Mouse (Mus musculus) layer of hippocampus, postnatal 36 days (tissue): ENCODE data around the gene Polr3h. TPM values are rescaled to one million over a fixed set of nuclear protein-coding genes. Genes with fewer than 3 reads are reported as not detected.
"Not testable (repeated sequence)": the region's sequence is repeated elsewhere in the genome, so short reads cannot be mapped to it uniquely, and the experiment has no call there.

Experiments
- DNase-seq, 2 experiments: peaks; one replicate each; pipeline ENCODE4 v3.0.0; 2022
- total RNA-seq, 2 experiments: library from RNA; stranded (reverse); gene quantifications; 2 replicates each; pipeline ENCODE4 v1.2.3; 2021

Gene Polr3h
- total RNA-seq, 2 experiments from 2014 or later = 44.5 to 48.2 TPM

GRCm38 (mm10) chr15:81915663-81916062 is 10.4 kb downstream of the Polr3h start:
- DNase-seq = no peak

- no peak for DNase-seq
Measured at GRCm38 (mm10) chr15:81914668-81915067, 11.4 kb downstream of the Polr3h start.

- DNase-seq = no peak
Measured at GRCm38 (mm10) chr15:81912498-81912897, 13.5 kb downstream of the Polr3h start.

DNA sequence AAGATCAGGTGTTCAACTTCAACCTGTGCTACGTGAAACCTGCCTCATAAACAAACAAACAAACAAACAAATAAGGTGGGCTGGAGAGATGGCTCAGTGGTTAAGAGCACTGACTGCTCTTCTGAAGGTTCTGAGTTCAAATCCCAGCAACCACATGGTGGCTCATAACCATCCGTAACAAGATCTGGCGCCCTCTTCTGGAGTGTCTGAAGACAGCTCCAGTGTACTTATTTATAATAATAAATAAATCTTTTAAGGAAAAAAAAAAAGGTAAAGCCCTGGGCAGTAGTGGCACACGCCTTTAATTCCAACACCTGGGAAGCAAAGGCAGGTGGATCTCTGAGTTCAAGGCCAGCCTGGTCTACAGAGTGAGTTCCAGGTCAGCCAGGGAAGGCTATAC is 17.3 kb downstream of the Polr3h start:
- DNase-seq = not testable (repeated sequence)

DNA sequence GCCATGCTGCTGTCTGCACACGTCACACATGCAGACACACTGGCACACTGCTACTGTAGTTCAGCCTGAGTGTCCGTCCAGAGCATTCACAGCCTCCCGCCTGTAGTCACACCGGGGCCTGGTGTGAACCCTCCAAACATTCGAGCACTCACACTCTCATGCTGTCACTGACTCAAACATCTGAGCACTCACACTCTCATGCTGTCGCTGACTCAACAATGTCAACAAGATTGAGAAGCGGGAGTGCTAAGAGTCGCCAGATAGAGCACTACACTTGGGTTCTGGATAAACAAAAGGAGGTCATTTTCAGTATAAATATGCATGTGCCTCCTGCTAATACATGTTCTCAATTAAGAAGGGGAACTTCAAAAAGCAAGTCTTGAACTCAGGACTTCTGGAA is 18.1 kb downstream of the Polr3h start:
- DNase-seq = no peak

DNA sequence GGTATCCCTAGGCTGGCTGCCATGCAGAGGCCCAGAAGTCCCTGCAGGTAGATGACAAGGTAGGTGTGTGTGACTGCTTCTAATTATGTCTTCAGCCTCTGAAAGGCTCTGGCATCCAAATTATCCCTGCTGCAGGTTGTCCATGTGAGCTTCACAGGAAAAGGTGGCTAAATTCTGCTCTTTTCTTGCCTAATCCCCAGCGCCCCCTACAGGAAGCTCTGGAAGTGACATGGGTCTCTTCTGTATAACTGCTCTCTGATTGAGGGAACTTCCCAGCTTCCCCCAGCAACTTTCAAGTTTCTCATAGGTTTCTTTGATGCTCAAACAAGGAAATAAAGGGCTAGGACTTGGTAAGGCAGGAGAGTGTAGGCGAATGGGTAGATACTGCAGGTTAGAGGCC is 21.1 kb downstream of the Polr3h start:
- DNase-seq = peak; percentile 57 to 72

DNA sequence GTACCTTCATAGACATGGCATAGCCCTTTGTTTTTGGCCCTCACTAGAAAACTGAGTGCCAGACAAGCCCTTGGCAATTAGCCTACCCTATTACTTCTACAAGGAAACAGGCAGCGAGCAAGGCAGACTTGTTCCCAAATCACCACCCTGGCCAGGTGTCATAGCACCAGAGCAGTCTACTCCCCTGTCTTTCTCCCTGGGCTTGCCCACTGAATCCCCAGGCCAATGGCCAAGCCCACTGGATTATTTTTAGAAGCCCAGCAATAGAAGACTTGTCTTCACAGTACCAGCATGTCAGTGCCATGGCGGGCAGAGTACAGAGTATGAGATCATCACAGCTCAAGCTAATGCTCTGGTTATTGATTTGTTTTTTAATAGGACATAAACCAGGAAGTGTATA is 27.3 kb downstream of the Polr3h start:
- no peak for DNase-seq

- DNase-seq = no peak
Measured at GRCm38 (mm10) chr15:81897607-81898285, 28.3 kb downstream of the Polr3h start.

GRCm38 (mm10) chr15:81896407-81896806 is 29.6 kb downstream of the Polr3h start:
- DNase-seq = peak in 1 of 2 experiments; percentile 57

DNA sequence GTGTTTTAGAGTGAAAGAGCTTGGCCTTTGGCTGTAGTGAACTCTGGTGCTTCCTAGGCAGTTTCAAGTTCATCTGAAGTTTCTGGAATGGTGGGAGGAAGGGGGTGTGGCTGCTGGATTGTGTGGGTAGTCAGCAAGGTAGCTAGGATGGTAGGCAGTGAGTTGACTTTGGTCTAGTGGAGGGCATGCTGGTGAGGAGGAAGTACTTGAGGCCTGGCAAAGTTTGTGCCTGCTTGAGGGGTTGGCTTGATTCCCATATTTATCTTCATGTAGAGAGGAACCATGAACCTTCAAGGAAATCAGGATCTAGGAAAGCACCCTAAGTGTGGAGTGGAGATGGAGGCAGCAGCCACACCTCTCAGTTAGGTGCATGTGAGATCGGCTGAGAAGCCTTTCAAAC is 32.0 kb downstream of the Polr3h start:
- no peak for DNase-seq

GRCm38 (mm10) chr15:81891822-81892580 is 34.0 kb downstream of the Polr3h start:
- DNase-seq = no peak

- DNase-seq = no peak
Measured at GRCm38 (mm10) chr15:81891140-81891802, 34.8 kb downstream of the Polr3h start.

GRCm38 (mm10) chr15:81889175-81889574 is 36.9 kb downstream of the Polr3h start:
- no peak for DNase-seq

GRCm38 (mm10) chr15:81886795-81887550 is 39.1 kb downstream of the Polr3h start:
- no peak for DNase-seq

DNA sequence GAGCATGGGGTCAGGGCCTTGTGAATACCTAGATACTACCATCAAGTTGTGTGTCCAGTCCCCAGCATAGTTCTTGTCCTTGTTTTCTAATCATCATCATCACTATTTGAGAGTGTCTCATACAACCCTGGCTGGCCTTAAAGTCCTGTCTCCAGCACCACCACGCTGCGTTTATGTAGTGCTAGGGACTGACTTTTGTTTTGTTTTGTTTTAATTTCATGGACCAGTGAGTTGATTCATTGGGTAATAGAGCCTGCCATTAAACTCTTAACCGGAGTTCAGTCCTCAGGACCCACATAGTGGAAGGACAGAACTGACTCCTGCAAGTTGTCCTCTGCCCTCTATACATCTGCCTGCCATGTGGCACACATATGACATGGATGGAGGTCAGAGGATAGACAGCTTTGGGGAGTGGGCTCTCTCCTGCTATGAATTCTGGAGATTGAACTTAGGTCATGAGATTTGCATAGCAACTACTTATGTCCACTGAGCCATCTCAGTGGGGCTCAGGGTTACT is 40.6 kb downstream of the Polr3h start:
- DNase-seq = no peak

DNA sequence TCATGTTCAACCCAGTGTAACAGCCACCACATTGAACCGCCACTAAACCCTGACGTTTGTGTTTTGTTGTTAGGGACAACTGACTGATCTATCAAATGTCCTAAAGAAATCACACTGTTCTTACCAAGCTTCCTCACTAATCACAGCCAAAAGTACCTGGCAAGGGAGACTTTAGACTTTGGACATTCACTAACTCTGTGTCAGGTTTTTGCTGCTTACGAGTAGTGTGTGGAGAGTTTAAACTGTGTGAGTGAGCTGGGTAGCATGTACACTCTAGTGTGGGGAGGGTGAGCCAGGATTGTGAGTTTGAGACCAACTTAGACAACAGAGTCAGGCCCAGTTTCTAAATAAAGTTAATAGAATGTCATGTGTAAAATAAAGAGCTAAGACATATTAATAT is 43.7 kb downstream of the Polr3h start:
- DNase-seq = no peak

DNA sequence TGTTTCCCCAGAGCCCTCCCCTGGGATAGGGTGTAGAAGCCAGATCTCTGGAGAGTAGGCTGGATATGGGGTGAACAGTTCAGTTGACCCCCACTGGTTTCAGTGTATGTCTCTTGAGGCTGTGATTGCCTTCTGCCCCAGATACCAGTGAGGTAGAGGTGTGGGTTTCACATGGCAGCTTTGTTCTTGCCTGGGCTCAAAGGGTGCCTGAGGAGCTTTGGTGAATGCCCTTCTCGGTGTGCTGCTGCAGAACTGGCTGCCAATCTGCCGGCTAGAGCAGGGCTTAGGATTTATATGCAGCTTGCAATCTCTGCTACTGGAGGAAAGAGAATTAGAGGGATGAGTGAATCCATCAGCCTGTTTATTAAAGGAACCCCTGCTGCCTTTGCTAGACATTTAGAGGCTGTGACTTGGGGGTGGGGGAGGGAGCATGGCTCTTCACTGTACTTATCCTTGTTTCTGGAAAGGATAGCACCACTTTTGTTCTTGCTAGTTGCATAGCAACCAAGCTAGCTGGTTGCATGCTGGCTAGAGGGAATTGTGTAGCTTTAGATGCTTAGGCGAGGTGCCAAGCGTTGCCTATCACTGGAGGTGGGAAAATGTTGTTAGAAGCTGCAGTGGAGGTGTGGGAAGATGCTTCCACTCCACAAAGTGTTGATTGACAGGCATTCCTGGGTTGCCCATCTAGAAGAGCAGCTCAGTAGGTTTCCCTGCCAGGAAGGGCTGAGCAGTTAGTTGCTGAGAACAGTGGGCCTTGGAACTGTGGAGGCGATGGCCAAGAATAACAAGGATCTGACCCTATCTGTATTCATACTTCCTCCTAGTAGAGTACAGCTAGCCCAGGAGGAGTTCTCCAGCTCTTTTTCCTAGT is 46.3 kb downstream of the Polr3h start:
- DNase-seq = peak; percentile 75 to 77

GRCm38 (mm10) chr15:81872262-81873136 is 53.5 kb downstream of the Polr3h start, which contains the start of gene Aco2:
TSS of gene Aco2 (plus strand) at chr15:81872309.
- peak; percentile 98 for DNase-seq

DNA sequence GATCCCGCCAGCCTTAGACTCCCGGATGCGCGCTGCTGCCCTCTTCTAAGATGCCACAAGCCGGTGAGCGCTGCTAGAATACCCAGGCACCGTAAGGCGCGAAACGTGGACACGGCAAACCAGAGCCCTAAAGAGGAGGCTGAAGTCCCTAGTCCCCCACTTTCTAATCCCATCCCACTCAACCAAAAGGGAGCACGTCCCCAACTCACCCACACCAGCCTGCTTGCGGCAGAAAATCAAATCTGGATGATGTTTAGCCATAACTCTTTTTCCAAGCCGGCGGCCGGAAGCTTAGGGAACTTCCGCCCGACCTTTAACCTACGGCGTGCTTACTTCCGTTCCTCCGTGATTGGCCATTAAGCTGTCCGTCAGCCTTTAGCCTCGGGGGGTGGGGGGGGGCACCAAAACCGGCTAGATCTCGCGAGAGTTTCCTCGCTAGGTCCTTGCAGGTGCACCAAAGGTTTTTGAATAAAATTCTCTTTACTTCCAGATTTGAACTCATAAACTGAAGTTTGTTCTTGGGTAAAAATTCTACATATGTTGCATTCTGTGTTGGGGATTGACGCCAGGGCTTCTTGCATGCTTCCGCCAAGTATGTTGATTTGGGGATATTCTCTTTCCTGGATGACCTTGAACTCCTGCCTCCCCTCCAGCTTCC is 54.3 kb downstream of the Polr3h start, which contains the start of gene Phf5a:
Gene Phf5a, minus strand, starts transcription at position 308 of the 658 bp plus-strand sequence.
- DNase-seq = peak; percentile 74 to 82

- no peak for DNase-seq
Measured at GRCm38 (mm10) chr15:81869985-81870384, 56.1 kb downstream of the Polr3h start.
